Mouse (Mus musculus) lung, adult 2 months (tissue): ENCODE measurements around the gene Strn4.

Experiments
- CTCF ChIP-seq: fragments of 200-500 bp; IDR thresholded peaks from 2 replicates; pipeline ENCODE4 v1.5.1; 2011; ENCODE audit warnings: mild to moderate bottlenecking, low read length, control low read depth; ENCODE audit not compliant: insufficient read depth
- POLR2A ChIP-seq: fragments of 200-500 bp; IDR thresholded peaks from 2 replicates; pipeline ENCODE4 v1.6.1; 2011; ENCODE audit warnings: low read depth, mild to moderate bottlenecking, control low read depth, low read length, borderline replicate concordance; ENCODE audit errors: extremely low read depth

GRCm38 (mm10) chr7:16780825-16781554 lies 34.7 kb upstream of the Strn4 start, which contains the start of gene Slc1a5:
- TF ChIP-seq CTCF = no peak
- peak; percentile 98 for TF ChIP-seq POLR2A
